Comparison of ENCODE assay signal across 10 mouse cellular contexts in the genomic region with DNA sequence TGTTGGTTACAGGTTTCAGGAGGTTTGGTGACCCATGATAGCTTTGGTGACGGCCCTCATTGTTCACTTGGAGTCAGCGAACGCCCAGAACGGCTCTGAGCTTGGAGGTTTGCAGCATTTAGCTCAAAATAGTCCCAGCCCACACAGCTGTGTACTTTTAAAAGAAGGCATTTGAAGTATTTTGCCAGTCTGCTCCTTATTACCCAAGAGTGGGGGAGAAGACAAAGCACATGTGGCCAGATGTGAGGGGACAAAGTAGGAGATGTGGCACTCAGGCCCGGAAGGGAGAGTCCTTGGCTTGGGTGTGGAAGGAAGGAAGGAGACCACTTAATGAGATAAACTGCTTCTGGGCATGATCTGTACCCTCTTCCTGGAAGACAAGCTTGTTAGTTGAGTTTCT. TPM values are rescaled to one million over a fixed set of nuclear protein-coding genes. Genes with fewer than 3 reads are reported as not detected.
DNase-seq lines count a peak whose midpoint lies in the region; ATAC-seq and TF ChIP-seq lines count a peak whose summit lies in the region.
"Had no signal": no experiment of that assay in that cellular context is flagged by ENCODE, and none has a peak within 500 bp of the region (broad histone marks: within the 10 kb centered on the region; RNA-seq: fewer than 3 reads in every experiment).

No protein-coding gene starts in this region.

- peak overlapping the region; percentile 96 for H3K4me2 ChIP-seq in embryonic facial prominence, embryonic 15.5 days (replicated peaks)
- H3K4me2 ChIP-seq in intestine, postnatal 0 days (replicated peaks; ENCODE audit: low read depth): peak overlapping the region; percentile 99
- H3K4me2 ChIP-seq in midbrain, embryonic 15.5 days: peak overlapping the region; percentile 71

- H3K27me3 ChIP-seq in heart, embryonic 10.5 days (ENCODE audit: insufficient read depth, poor library complexity, severe bottlenecking): peaks cover 43% of the 10 kb centered on the region
- no peaks in the 10 kb centered on the region; the same call in 1 of the 2 replicates for H3K27me3 ChIP-seq in embryonic facial prominence, embryonic 15.5 days
- peaks cover 5% of the 10 kb centered on the region; the same call in 1 of the 2 replicates for H3K27me3 ChIP-seq in intestine, postnatal 0 days (replicated peaks; ENCODE audit: control insufficient read depth, insufficient read depth, low read length)
- no peaks in the 10 kb centered on the region; the same call in 1 of the 2 replicates for H3K27me3 ChIP-seq in midbrain, embryonic 15.5 days (replicated peaks)

- no peaks in the 10 kb centered on the region for H3K36me3 ChIP-seq in heart, embryonic 10.5 days
- no peaks in the 10 kb centered on the region for H3K36me3 ChIP-seq in embryonic facial prominence, embryonic 15.5 days
- no peaks in the 10 kb centered on the region for H3K36me3 ChIP-seq in intestine, postnatal 0 days (ENCODE audit: control insufficient read depth, insufficient read depth)
- H3K36me3 ChIP-seq in midbrain, embryonic 15.5 days (replicated peaks): no peaks in the 10 kb centered on the region

- peaks cover 42% of the 10 kb centered on the region for H3K4me1 ChIP-seq in heart, embryonic 10.5 days
- H3K4me1 ChIP-seq in embryonic facial prominence, embryonic 15.5 days: peaks cover 44% of the 10 kb centered on the region
- peaks cover 3% of the 10 kb centered on the region; the same call in 1 of the 2 replicates for H3K4me1 ChIP-seq in intestine, postnatal 0 days (replicated peaks; ENCODE audit: control insufficient read depth, insufficient read depth, low read length)
- H3K4me1 ChIP-seq in midbrain, embryonic 15.5 days: peaks cover 22% of the 10 kb centered on the region

- TF ChIP-seq CTCF in intestine, postnatal 0 days (IDR thresholded peaks at IDR 0.05; ENCODE audit: low read depth): no peak

- H3K27ac ChIP-seq in heart, embryonic 10.5 days: 0 out of 2 replicates have a peak overlapping the region, but pooled peaks have one; percentile 85
- H3K27ac ChIP-seq in embryonic facial prominence, embryonic 15.5 days (replicated peaks): peak overlapping the region; percentile 79
- no peak overlapping the region for H3K27ac ChIP-seq in intestine, postnatal 0 days (ENCODE audit: low read depth, low read length)
- peak overlapping the region; percentile 91 for H3K27ac ChIP-seq in midbrain, embryonic 15.5 days

- H3K4me3 ChIP-seq in heart, embryonic 10.5 days: peak overlapping the region; percentile 80
- H3K4me3 ChIP-seq in embryonic facial prominence, embryonic 15.5 days (replicated peaks): peak overlapping the region; percentile 69
- H3K4me3 ChIP-seq in intestine, postnatal 0 days (ENCODE audit: low read depth, low read length): peak overlapping the region; percentile 61
- peak overlapping the region; percentile 66 for H3K4me3 ChIP-seq in midbrain, embryonic 15.5 days
- H3K4me3 ChIP-seq: myocyte had no signal

- H3K9me3 ChIP-seq in heart, embryonic 10.5 days: no peaks in the 10 kb centered on the region
- H3K9me3 ChIP-seq in embryonic facial prominence, embryonic 15.5 days (replicated peaks): no peaks in the 10 kb centered on the region
- H3K9me3 ChIP-seq in intestine, postnatal 0 days (ENCODE audit: control insufficient read depth): no peaks in the 10 kb centered on the region
- no peaks in the 10 kb centered on the region for H3K9me3 ChIP-seq in midbrain, embryonic 15.5 days

- peak overlapping the region; percentile 71; the same call in 1 of the 2 replicates for H3K9ac ChIP-seq in embryonic facial prominence, embryonic 15.5 days
- H3K9ac ChIP-seq in intestine, postnatal 0 days (ENCODE audit: low read depth, low read length): 0 out of 2 replicates have a peak overlapping the region, but pooled peaks have one; percentile 58
- peak overlapping the region; percentile 82; the same call in 1 of the 2 replicates for H3K9ac ChIP-seq in midbrain, embryonic 15.5 days

- 52% methylated on average over 5 of the region's 5 CpGs for WGBS in heart, embryonic 10.5 days
- WGBS in embryonic facial prominence, embryonic 15.5 days: 20% methylated on average over 5 of the region's 5 CpGs
- WGBS in intestine, postnatal 0 days: 43% methylated on average over 5 of the region's 5 CpGs
- WGBS in midbrain, embryonic 15.5 days: 61% methylated on average over 5 of the region's 5 CpGs

- intact Hi-C loops in heart, postnatal 14 days (cut with DNase I): no loop called here

- ATAC-seq in embryonic facial prominence, embryonic 15.5 days (ENCODE audit: insufficient number of reproducible peaks, low FRiP score, low TSS enrichment, low read depth): no peak
- ATAC-seq in intestine, postnatal 0 days: no peak
- ATAC-seq in midbrain, embryonic 15.5 days (replicated peaks): no peak
- ATAC-seq: CD4-positive, CD25-positive, alpha-beta regulatory T cell, adult 4 months had no signal

- no peak for DNase-seq in heart, embryonic 10.5 days (ENCODE audit: low spot score)
- no peak for DNase-seq in heart, postnatal 14 days
- DNase-seq in layer of hippocampus, adult 11-12 months (ENCODE audit: low spot score): no peak
- no peak for DNase-seq in cerebellum, adult 11-12 months
- DNase-seq in adrenal gland, postnatal 25 days: no peak

RNA-seq across cellular contexts. Expression of a gene that starts 1.3 kb away (rescaled TPM):
- 21.0 and 24.1 TPM in 2 replicates for polyA plus RNA-seq in heart, embryonic 10.5 days (2016; fragmentation: Nextera tagmentation; extraction: Ambion mirVana)
- total RNA-seq in heart, postnatal 14 days (2021): 100 to 1,000 TPM; 132 TPM
- polyA plus RNA-seq in embryonic facial prominence, embryonic 15.5 days (2015; fragmentation: Nextera tagmentation; extraction: Ambion mirVana): 51.0 and 55.6 TPM in 2 replicates
- 11.6 and 13.6 TPM in 2 replicates for polyA plus RNA-seq in intestine, postnatal 0 days (2015; fragmentation: Nextera tagmentation; extraction: Ambion mirVana)
- polyA plus RNA-seq in midbrain, embryonic 15.5 days (2015; fragmentation: Nextera tagmentation; extraction: Ambion mirVana): 34.4 and 36.1 TPM in 2 replicates
- total RNA-seq in adrenal gland, postnatal 25 days (2021): 6.6 and 9.6 TPM in 2 replicates
- polyA plus RNA-seq: myocyte had no signal
